ENCODE assay signal across 17 mouse cellular contexts in genomic region chr14:59893971-59894370, GRCm38 (mm10).
A peak's percentile ranks its signal among the peaks of the same experiment; 100 is the strongest.
DNase-seq lines count a peak whose midpoint lies in the region; ATAC-seq lines count a peak whose summit lies in the region.
"Had no signal": no experiment of that assay in that cellular context is flagged by ENCODE, and none has a peak within 500 bp of the region (broad histone marks: within the 10 kb centered on the region; RNA-seq: fewer than 3 reads in every experiment).

No protein-coding gene starts in this region.

- H3K4me3 ChIP-seq in forebrain, embryonic 16.5 days (replicated peaks; ENCODE audit: low read length): no peak overlapping the region
- H3K4me3 ChIP-seq in forebrain, embryonic 11.5 days (ENCODE audit: low read depth, low read length): no peak overlapping the region
- H3K4me3 ChIP-seq: embryonic facial prominence, embryonic 10.5 days; myocyte; neural tube, embryonic 15.5 days had no signal

- H3K4me2 ChIP-seq in forebrain, embryonic 16.5 days (ENCODE audit: low read length): no peak overlapping the region
- H3K4me2 ChIP-seq in forebrain, embryonic 11.5 days (ENCODE audit: low read depth, low read length, severe bottlenecking): no peak overlapping the region
- H3K4me2 ChIP-seq: heart, embryonic 11.5 days; hindbrain, embryonic 14.5 days; neural tube, embryonic 15.5 days had no signal

- no peaks in the 10 kb centered on the region for H3K27me3 ChIP-seq in forebrain, embryonic 16.5 days (replicated peaks; ENCODE audit: control insufficient read depth, insufficient read depth, low read length)
- no peaks in the 10 kb centered on the region for H3K27me3 ChIP-seq in forebrain, embryonic 11.5 days (ENCODE audit: control insufficient read depth, insufficient read depth, low read length)
- H3K27me3 ChIP-seq: neural tube, embryonic 15.5 days had no signal

- H3K36me3 ChIP-seq in forebrain, embryonic 16.5 days (ENCODE audit: control insufficient read depth, insufficient read depth): no peaks in the 10 kb centered on the region
- H3K36me3 ChIP-seq in forebrain, embryonic 11.5 days (ENCODE audit: control insufficient read depth, insufficient read depth, low read length): no peaks in the 10 kb centered on the region
- H3K36me3 ChIP-seq: embryonic facial prominence, embryonic 10.5 days; neural tube, embryonic 15.5 days had no signal

- WGBS in forebrain, embryonic 16.5 days: 31% methylated on average over 1 of the region's 1 CpGs
- WGBS in forebrain, embryonic 11.5 days: 85% methylated on average over 1 of the region's 1 CpGs

- no peak overlapping the region for H3K9ac ChIP-seq in forebrain, embryonic 16.5 days (replicated peaks; ENCODE audit: low read depth, low read length)
- H3K9ac ChIP-seq in forebrain, embryonic 11.5 days (ENCODE audit: low read length): no peak overlapping the region
- H3K9ac ChIP-seq: hindbrain, embryonic 14.5 days; liver, embryonic 14.5 days; neural tube, embryonic 15.5 days had no signal

- no peaks in the 10 kb centered on the region for H3K9me3 ChIP-seq in forebrain, embryonic 16.5 days (ENCODE audit: control insufficient read depth, low read length)
- H3K9me3 ChIP-seq in forebrain, embryonic 11.5 days (ENCODE audit: control insufficient read depth, low read length): no peaks in the 10 kb centered on the region
- H3K9me3 ChIP-seq: embryonic facial prominence, embryonic 10.5 days; neural tube, embryonic 15.5 days had no signal

- no peak overlapping the region for H3K27ac ChIP-seq in forebrain, embryonic 16.5 days (ENCODE audit: low read length)
- no peak overlapping the region for H3K27ac ChIP-seq in forebrain, embryonic 11.5 days (ENCODE audit: low read depth, low read length)
- H3K27ac ChIP-seq: embryonic facial prominence, embryonic 10.5 days; hindbrain, embryonic 14.5 days; liver, embryonic 14.5 days; neural tube, embryonic 15.5 days had no signal

- H3K4me1 ChIP-seq in forebrain, embryonic 16.5 days (replicated peaks; ENCODE audit: control insufficient read depth, insufficient read depth, low read length): peaks cover 7% of the 10 kb centered on the region
- no peaks in the 10 kb centered on the region for H3K4me1 ChIP-seq in forebrain, embryonic 11.5 days (replicated peaks; ENCODE audit: control insufficient read depth, insufficient read depth, low read length)
- H3K4me1 ChIP-seq: neural tube, embryonic 15.5 days had no signal

- peak; percentile 52; the same call in 1 of the 2 replicates for ATAC-seq in forebrain, embryonic 16.5 days
- no peak for ATAC-seq in forebrain, embryonic 11.5 days (replicated peaks; ENCODE audit: low FRiP score)

- no peak for DNase-seq in forebrain, embryonic 11.5 days (ENCODE audit: low spot score)
- peak; percentile 87 for DNase-seq in brain, adult 2 months (ENCODE audit: low read depth, low spot score)
- peak; percentile 60 for DNase-seq in cerebellum, adult 9-11 months
- peak; percentile 57 for DNase-seq in layer of hippocampus, adult 9-11 months
- DNase-seq in kidney, adult 11 months: no peak
- DNase-seq in urinary bladder, adult 2 months (ENCODE audit: low spot score): no peak
- DNase-seq: kidney, adult 18-20 months; kidney, postnatal 14 days; midbrain, embryonic 14.5 days; right cerebral cortex, postnatal 4 days had no signal

Comparison
In these comparisons a context has a peak if more than half of its experiments do, and no peak if none do; other contexts are left out.
1. DNase-seq: peak in brain, adult 2 months (single experiment), cerebellum, adult 9-11 months (single experiment) and layer of hippocampus, adult 9-11 months (single experiment); none in forebrain, embryonic 11.5 days (single experiment), kidney, adult 11 months (single experiment) and urinary bladder, adult 2 months (single experiment).